Mouse (Mus musculus) cerebellum, adult 2 months (tissue): ENCODE measurements around the gene Grb10. TPM values are rescaled to one million over a fixed set of nuclear protein-coding genes. Genes with fewer than 3 reads are reported as not detected.
A peak's percentile ranks its signal among the peaks of the same experiment; 100 is the strongest.

ENCODE experiments used
- DNase-seq, 2 experiments: peaks; one replicate each; pipeline ENCODE4 v3.0.0; 2021
- H3K27ac ChIP-seq: fragments of 200-500 bp; 2 replicates; pipeline ENCODE4 v1.5.1; 2012; ENCODE audit warnings: low read length, control low read depth, inconsistent platforms; ENCODE audit not compliant: insufficient read depth
- H3K27me3 ChIP-seq: fragments of 200-500 bp; 2 replicates; pipeline ENCODE4 v1.6.1; 2012; ENCODE audit warnings: inconsistent platforms, mild to moderate bottlenecking, low read length, moderate library complexity; ENCODE audit not compliant: control insufficient read depth, insufficient read depth
- H3K4me1 ChIP-seq: fragments of 200-500 bp; 2 replicates; pipeline ENCODE4 v1.6.1; 2011; ENCODE audit warnings: low read length; ENCODE audit not compliant: control insufficient read depth, insufficient read depth
- H3K4me3 ChIP-seq: fragments of 200-500 bp; replicated peaks from 2 replicates; pipeline ENCODE3; 2011; ENCODE audit warnings: mild to moderate bottlenecking, low read depth, low read length, control low read depth; ENCODE audit not compliant: insufficient read depth
- CTCF ChIP-seq: fragments of 200-500 bp; IDR thresholded peaks from 2 replicates; pipeline ENCODE4 v1.5.1; 2011; ENCODE audit warnings: low read depth, mild to moderate bottlenecking, control low read depth, low read length, moderate library complexity, borderline replicate concordance; ENCODE audit not compliant: insufficient read depth
- POLR2A ChIP-seq: fragments of 200-500 bp; IDR thresholded peaks from 2 replicates; pipeline ENCODE4 v1.6.1; 2011; ENCODE audit warnings: low read length, control low read depth, borderline replicate concordance; ENCODE audit not compliant: insufficient read depth
- WGBS: fragments of 180-500 bp; shearing (Covaris S2); methylation state at CpG from one replicate; pipeline ENCODE4 v1.1.7; 2018; 5-methylcytosine and 5-hydroxymethylcytosine counted together
- polyA plus RNA-seq: library from polyadenylated mRNA; depleted of rRNA; stranded (reverse); fragments of >200 nt; gene quantifications from 2 replicates; pipeline ENCODE4 v1.2.3, GENCODE M21; 2012

The Grb10 gene
- polyA plus RNA-seq, 1 experiment: 35.7 TPM

DNA sequence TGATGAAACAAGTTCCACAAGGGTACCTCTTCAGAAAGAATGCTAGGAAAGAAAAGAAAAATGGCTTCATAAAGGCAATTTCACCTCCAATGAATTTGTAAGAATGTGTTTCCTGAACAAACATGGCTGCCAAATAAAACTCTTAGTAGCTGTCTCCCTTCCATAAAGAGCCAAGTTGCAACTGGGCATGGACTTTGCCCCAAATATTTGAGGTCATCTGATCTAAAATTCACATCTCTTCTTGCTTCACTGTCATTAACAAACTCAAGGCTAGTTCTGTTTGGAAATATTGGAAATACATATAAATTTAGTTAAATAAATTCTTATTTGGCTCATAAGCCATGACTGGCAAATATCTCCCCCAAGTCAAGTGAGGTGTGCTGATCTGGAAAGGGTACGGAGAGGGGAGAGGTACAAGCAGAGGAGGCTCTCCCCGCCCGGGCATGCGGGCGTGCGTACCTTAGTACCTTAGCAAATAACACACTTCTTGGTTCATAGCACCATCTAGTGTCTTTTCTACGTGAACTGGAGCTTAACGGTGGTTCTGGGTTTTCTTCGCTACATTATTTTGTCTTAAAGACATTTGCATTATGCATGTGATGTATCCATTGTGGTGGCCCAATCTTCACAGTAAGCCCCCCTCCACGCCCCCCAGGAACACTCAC is 63.8 kb downstream of the Grb10 start:
- TF ChIP-seq POLR2A: no peak
- TF ChIP-seq CTCF: peak; percentile 54
- DNase-seq: peak in 1 of 2 experiments; percentile 28
- WGBS: 36% methylated on average over 10 of the region's 10 CpGs

DNA sequence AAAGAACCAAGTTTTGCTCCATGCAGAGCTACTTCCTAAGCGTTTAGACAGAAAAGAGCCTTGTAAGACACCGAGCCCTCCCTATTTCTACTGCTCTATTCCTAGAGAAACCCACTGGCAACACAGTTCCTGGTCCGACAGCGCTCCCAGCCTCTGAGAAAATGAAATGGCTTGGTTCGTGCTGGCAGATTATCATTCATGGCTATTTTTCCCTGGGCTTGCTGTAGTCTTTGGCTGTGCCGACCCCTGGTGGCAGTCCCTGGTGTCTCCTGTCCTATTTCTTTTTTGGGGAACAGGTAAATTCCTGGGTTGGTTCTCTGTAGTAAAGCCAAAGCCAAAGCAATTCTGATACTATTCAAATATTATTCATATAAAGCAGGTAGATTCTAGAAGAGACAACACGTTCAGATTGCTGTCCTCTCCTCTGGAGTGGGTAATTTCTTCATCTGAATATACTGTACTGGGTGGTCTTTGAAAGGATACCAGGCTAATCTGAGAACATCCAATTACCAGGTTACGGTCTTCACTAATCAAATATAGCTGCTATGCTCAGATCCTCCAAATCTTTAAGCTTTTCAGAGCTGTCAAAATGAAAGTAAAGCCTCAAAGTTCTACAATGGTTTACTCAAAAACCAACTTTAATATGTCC is 65.0 kb downstream of the Grb10 start:
- no peaks in the 10 kb centered on the region for H3K27me3 ChIP-seq
- TF ChIP-seq CTCF (peak; percentile 53; the same call in 1 of the 2 replicates), POLR2A (no peak)
- H3K4me3 ChIP-seq: no peak overlapping the region
- no peaks in the 10 kb centered on the region for H3K4me1 ChIP-seq
- DNase-seq: peak; percentile 50 to 53
- no peak overlapping the region for H3K27ac ChIP-seq
- WGBS: 40% methylated on average over 8 of the region's 8 CpGs

More for the DNA sequence above, 63.8 kb downstream of the Grb10 start:
- no peak overlapping the region for H3K27ac ChIP-seq
- H3K4me3 ChIP-seq: no peak overlapping the region
- no peaks in the 10 kb centered on the region for H3K4me1 ChIP-seq
- H3K27me3 ChIP-seq: no peaks in the 10 kb centered on the region

DNA sequence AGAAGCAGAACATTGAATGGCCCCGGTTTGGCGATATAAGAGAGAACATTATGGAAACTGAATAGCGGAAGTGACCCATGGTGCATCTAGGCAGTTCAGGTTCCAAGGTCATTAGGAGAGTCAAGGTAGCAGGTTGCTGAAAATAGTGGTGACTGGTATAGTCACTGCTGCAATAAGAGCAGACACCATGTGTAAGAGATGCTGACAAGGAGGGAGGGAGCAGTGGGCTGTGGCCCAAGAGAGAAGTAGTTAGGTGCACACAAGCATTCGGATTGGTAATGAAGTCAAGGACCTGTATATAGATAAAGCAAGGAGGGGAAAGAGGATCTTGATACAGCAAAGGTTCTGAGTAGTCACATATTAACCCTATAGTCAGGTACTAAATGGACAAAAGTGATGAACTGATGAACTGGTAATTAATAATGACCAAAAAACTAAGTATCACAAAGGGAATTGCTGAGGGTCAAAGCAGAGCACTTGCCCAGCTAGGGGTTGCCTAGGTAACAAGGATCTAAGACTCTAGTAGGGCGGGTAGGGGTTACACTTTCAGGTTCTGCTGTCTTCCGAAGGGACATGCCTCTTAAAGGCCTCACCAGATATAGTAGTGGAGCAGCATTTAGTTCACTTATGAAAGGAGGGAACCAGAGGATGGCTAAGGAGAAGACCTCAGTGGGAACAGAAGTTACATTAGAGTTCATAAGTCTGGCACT is 65.9 kb downstream of the Grb10 start:
- Histone ChIP-seq H3K27me3 (no peaks in the 10 kb centered on the region), H3K4me1 (no peaks in the 10 kb centered on the region), H3K4me3 (no peak overlapping the region), H3K27ac (no peak overlapping the region)
- WGBS: 95% methylated on average over 6 of the region's 6 CpGs
- TF ChIP-seq CTCF (no peak), POLR2A (no peak)
- DNase-seq: no peak

DNA sequence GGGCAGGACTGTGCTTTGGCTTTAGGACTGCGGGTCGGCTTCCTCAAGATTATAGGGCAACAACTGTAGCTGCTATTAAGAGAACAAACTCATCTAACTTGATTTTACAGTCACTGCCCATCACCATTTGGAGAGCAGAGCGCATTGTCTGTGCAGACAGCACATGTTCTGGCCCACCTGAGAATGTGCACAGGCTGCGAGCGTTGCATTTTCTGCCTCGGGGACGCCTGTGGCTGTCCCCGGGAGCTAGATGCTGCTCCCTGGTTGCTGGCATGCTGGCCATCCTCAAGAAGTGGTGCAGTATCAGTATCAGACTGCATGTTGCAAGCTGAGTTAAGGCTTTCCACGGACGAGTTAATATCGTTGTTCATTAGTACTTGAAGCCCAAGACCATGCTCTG is 68.2 kb downstream of the Grb10 start:
- no peak overlapping the region for H3K27ac ChIP-seq
- H3K27me3 ChIP-seq: no peaks in the 10 kb centered on the region
- TF ChIP-seq CTCF (no peak), POLR2A (no peak)
- no peak for DNase-seq
- H3K4me3 ChIP-seq: no peak overlapping the region
- no peaks in the 10 kb centered on the region for H3K4me1 ChIP-seq
- 95% methylated on average over 11 of the region's 11 CpGs for WGBS

DNA sequence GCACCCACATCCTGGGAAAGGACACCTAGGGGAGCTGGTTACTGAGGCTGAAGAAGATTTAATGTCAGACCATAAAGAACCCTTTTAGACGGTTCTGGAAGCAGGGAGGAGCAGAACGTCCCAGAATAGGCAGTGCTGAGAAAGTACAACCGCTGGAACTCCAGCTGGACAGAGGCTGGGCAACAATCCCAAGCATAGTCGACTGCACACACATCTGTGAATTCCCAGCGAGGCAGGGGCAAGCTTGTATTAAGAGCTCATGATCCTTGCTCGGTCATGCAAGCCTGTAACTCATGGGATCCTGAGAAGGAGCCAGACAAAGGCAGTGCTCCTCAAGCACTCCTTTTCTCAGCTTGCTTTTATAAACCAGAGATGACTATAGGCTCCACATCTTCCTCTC is 69.7 kb downstream of the Grb10 start:
- H3K4me1 ChIP-seq: no peaks in the 10 kb centered on the region
- no peak overlapping the region for H3K27ac ChIP-seq
- 35% methylated on average over 6 of the region's 6 CpGs for WGBS
- no peaks in the 10 kb centered on the region for H3K27me3 ChIP-seq
- TF ChIP-seq POLR2A (no peak), CTCF (no peak)
- DNase-seq: no peak
- H3K4me3 ChIP-seq: no peak overlapping the region

DNA sequence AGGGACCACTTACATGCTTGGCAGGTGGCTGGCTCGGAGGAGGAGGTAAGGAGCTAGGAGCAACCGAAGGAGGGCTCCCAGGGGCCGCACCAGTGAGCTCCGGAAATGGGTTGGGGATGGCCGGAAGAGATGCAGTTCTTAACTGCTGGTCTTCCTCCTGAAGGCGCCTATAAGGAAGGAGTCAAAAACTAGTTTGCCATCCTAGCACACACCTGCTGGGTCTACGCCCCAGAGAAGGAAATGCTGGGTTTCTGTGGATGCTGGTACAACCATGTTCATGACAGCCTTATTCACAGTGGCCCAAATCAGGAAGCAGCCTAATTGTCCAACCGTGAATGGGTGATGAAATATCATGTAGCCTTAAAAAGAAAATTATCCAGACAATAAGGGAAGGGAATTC is 71.0 kb downstream of the Grb10 start:
- WGBS: 93% methylated on average over 8 of the region's 8 CpGs
- H3K27me3 ChIP-seq: no peaks in the 10 kb centered on the region

DNA sequence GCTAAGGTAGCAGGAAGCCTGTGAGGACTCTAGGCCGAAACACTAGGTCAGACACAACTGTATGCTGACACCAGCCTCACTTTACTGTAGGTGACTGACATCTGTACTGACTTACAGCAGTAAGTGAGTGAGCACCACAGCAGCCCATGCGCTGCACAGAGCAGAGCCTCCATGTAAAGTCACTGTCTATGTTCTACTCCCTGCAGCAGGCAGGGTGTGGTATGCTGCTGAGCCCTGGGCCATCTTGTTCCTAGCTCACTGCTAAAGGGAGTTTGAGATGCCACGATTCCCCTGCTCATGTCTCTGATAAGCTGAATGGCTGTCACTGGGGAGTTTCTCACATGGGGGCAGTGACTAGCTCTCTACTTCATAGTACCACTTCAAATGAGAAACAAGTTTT is 72.3 kb downstream of the Grb10 start:
- Histone ChIP-seq H3K4me3 (no peak overlapping the region), H3K4me1 (no peaks in the 10 kb centered on the region; the same call in none of the 2 replicates), H3K27ac (no peak overlapping the region; the same call in 1 of the 2 replicates), H3K27me3 (no peaks in the 10 kb centered on the region)
- TF ChIP-seq POLR2A (no peak), CTCF (no peak)
- DNase-seq: no peak
- WGBS: 89% methylated on average over 3 of the region's 3 CpGs

More for the DNA sequence above, 71.0 kb downstream of the Grb10 start:
- no peak for DNase-seq
- H3K4me3 ChIP-seq: no peak overlapping the region
- H3K27ac ChIP-seq: no peak overlapping the region
- TF ChIP-seq POLR2A (no peak), CTCF (no peak)
- H3K4me1 ChIP-seq: no peaks in the 10 kb centered on the region; the same call in 1 of the 2 replicates

DNA sequence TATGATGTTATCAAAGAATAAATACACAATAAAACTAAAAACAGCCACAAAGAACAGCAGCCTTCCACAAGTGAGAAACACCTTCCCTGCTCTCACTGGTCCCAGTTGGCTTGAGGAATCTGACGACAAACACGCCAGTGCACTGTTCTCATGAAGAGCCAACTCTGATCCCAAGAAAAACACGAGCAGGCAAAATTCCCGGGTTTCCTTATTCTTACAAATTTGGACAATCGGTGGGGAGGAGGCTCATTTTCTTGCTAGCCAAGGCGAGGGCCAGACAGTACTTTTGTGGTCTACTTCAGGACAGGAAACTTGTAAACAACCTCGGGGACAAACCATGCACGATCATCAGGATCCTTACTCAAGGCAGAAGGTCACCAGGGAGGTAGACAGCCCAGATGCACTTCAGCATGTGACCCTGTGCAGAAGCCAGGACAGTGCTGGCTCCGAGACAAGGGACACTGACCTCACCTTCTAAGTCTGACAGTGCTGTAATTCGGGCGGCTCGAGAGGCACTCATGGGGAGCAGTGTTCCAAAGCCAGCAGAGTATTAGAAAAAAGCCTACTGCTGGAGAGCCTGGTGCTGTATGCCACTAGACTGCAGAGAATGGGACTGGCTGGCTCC is 72.9 kb downstream of the Grb10 start:
- H3K27me3 ChIP-seq: no peaks in the 10 kb centered on the region

More for the DNA sequence above, 72.9 kb downstream of the Grb10 start:
- DNase-seq: peak in 1 of 2 experiments; percentile 18
- TF ChIP-seq POLR2A (no peak), CTCF (no peak)
- 66% methylated on average over 12 of the region's 12 CpGs for WGBS
- H3K27ac ChIP-seq: no peak overlapping the region
- H3K4me3 ChIP-seq: no peak overlapping the region
- H3K4me1 ChIP-seq: no peaks in the 10 kb centered on the region; the same call in none of the 2 replicates
